Mouse (Mus musculus) heart, postnatal 0 days (tissue): Measurements from ENCODE around the gene Mpst. TPM values are rescaled to one million over a fixed set of nuclear protein-coding genes. Genes with fewer than 3 reads are reported as not detected.

Source experiments
- ATAC-seq: fragments of 200-750 bp; cut with Nextera tagmentation; 2 replicates; pipeline ENCODE4 v1.8.0; 2017; ENCODE audit warnings: low read depth, moderate number of reproducible peaks, moderate library complexity; ENCODE audit not compliant: insufficient read depth
- DNase-seq: peaks from one replicate; pipeline ENCODE4 v3.0.0-alpha.2; 2016; ENCODE audit warnings: low spot score
- H3K27ac ChIP-seq: fragments of 300-500 bp; sonication (generic); 2 replicates; pipeline ENCODE4 v1.5.1; 2014; ENCODE audit warnings: low read depth, mild to moderate bottlenecking
- H3K27me3 ChIP-seq: fragments of 300-500 bp; sonication (generic); 2 replicates; pipeline ENCODE4 v1.6.1; 2014; ENCODE audit warnings: low read length, mixed read lengths; ENCODE audit not compliant: control insufficient read depth, insufficient read depth
- H3K36me3 ChIP-seq: fragments of 300-500 bp; sonication (generic); replicated peaks from 2 replicates; pipeline ENCODE4 v1.6.1; 2014; ENCODE audit warnings: low read length, mixed read lengths; ENCODE audit not compliant: control insufficient read depth, insufficient read depth
- H3K4me1 ChIP-seq: fragments of 300-500 bp; sonication (generic); 2 replicates; pipeline ENCODE4 v1.6.1; 2014; ENCODE audit warnings: antibody characterized with exemption; ENCODE audit not compliant: control insufficient read depth, insufficient read depth
- H3K4me2 ChIP-seq: fragments of 300-500 bp; sonication (generic); 2 replicates; pipeline ENCODE4 v1.6.1; 2014; ENCODE audit warnings: low read depth, mild to moderate bottlenecking, low read length, moderate library complexity
- H3K4me3 ChIP-seq: fragments of 300-500 bp; sonication (generic); 2 replicates; pipeline ENCODE4 v1.5.1; 2014; ENCODE audit warnings: low read depth, low read length
- H3K9ac ChIP-seq: fragments of 300-500 bp; sonication (generic); replicated peaks from 2 replicates; pipeline ENCODE4 v1.6.1; 2014; ENCODE audit warnings: low read depth, low read length, mixed read lengths
- H3K9me3 ChIP-seq: fragments of 300-500 bp; sonication (generic); replicated peaks from 2 replicates; pipeline ENCODE4 v1.6.1; 2016; ENCODE audit warnings: low read length; ENCODE audit not compliant: control insufficient read depth
- CTCF ChIP-seq: IDR thresholded peaks from 2 replicates; pipeline ENCODE4 v1.5.1; 2016; ENCODE audit warnings: antibody characterized with exemption, control low read depth, low read depth
- EP300 ChIP-seq: IDR thresholded peaks from 2 replicates; pipeline ENCODE4 v1.6.1; 2016; ENCODE audit warnings: antibody characterized with exemption, low read depth
- WGBS: fragments of 180-500 bp; shearing (Covaris S2); extraction: QIAGEN DNeasy Blood & Tissue Kit; methylation state at CpG from one replicate; pipeline ENCODE4 v1.1.7; 2014; 5-methylcytosine and 5-hydroxymethylcytosine counted together
- polyA plus RNA-seq: library from polyadenylated mRNA; unstranded; fragments of >200 nt; fragmentation: Nextera tagmentation; extraction: Ambion mirVana; gene quantifications from 2 replicates; pipeline ENCODE4 v1.2.1, GENCODE M21; 2015
- total RNA-seq: library from RNA; depleted of rRNA; stranded (reverse); fragments of >200 nt; gene quantifications from 2 replicates; pipeline ENCODE4 v1.2.3, GENCODE M21; 2014; ENCODE audit warnings: low replicate concordance

Mpst gene
- total and polyA plus RNA-seq, 2 experiments from 2014 or later, result 1.2 to 52.2 TPM

DNA sequence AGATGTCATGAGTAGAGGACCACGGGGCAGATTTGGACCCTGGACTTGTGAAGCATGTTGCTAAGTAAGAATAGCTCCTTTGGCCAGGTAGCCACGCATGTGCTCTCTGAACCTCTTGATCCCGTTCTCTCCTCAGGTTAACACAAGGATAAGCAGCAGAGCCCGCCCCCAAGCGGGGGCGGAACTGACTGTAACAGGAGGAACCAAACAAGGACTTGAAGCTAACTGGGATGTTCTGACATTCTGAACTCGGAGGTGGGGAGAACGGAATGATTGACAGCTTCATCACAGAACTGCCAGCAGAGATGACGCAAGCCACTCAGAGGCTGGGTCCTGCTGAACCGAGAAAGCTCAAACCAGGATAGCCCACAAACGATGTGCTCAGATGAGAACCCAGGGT is 18.3 kb downstream of the Mpst start:
- H3K4me3 ChIP-seq, result no peak overlapping the region
- no peak overlapping the region for H3K27ac ChIP-seq
- H3K27me3 ChIP-seq, result peaks cover 23% of the 10 kb centered on the region
- 15% methylated on average over 11 of the region's 11 CpGs for WGBS
- TF ChIP-seq CTCF (no peak), EP300 (no peak)
- DNase-seq, result no peak
- H3K9ac ChIP-seq, result no peak overlapping the region
- no peaks in the 10 kb centered on the region for H3K36me3 ChIP-seq
- H3K4me2 ChIP-seq, result no peak overlapping the region
- H3K9me3 ChIP-seq, result no peaks in the 10 kb centered on the region
- no peaks in the 10 kb centered on the region for H3K4me1 ChIP-seq
- no peak for ATAC-seq

DNA sequence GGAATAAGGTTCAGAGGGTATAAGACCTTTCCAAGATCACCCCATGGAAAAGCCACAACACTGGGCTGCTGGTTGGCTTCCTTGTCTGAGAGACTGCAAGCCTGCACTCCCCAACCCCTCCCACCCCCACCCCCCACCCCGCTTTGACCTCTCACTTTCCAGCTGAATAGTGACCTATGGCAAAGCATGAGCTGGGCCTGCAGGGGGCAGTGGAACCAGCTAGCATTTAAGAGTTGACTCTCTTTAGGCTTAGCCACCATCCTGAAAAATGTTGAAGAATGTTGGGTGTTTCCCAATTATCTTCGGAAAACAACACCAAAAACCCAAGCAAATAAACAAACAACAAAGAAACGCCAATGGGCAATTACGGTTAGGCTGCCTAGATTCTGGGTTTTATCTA is 19.0 kb downstream of the Mpst start:
- H3K4me2 ChIP-seq, result no peak overlapping the region
- no peak overlapping the region for H3K4me3 ChIP-seq
- H3K4me1 ChIP-seq, result no peaks in the 10 kb centered on the region
- no peaks in the 10 kb centered on the region for H3K9me3 ChIP-seq
- TF ChIP-seq EP300 (no peak), CTCF (no peak)
- no peak overlapping the region for H3K9ac ChIP-seq
- 54% methylated on average over 4 of the region's 4 CpGs for WGBS
- no peak for ATAC-seq
- H3K27me3 ChIP-seq, result peaks cover 23% of the 10 kb centered on the region
- DNase-seq, result no peak
- no peak overlapping the region for H3K27ac ChIP-seq
- no peaks in the 10 kb centered on the region for H3K36me3 ChIP-seq

DNA sequence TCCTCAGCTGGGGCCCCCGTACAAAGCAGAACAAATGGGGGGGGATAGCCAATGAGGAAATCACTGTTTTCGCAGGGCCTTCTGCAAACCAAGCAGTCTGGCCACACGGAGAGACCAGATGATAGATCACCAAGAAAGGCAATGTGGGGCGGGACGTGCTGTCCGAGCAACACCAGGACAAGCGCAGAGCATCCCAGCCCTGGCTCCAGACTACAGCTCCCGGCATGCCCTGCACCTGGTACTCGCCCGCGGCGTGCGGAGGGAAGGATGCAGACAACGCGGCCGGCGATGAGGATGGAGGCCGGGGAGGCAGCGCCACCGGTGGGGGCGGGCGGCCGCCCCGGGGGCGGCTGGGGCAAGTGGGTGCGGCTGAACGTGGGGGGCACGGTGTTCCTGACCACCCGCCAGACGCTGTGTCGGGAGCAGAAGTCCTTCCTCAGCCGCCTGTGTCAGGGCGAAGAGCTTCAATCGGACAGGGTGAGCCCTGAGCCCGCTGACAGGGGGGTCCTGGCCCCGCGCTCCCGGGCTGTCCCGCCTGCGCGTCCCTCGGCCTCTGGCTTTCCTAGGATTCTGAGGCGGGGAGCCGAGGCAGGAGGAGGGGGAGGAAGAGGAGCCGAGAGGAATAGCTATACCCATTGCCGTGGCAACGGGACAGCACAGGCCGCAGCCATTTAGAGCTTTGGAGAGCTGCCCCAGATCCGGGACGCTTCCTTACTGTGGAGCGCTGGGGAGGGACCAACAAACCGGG is 22.3 kb downstream of the Mpst start, which contains the start of gene Kctd17:
TSS of gene Kctd17 (plus strand) at position 174 of the 748 bp plus-strand sequence.
- H3K9me3 ChIP-seq, result no peaks in the 10 kb centered on the region
- H3K4me3 ChIP-seq, result peak within 1 kb of the TSS; percentile 58
- H3K27ac ChIP-seq, result peak within 1 kb of the TSS; percentile 75
- TF ChIP-seq CTCF (no peak), EP300 (no peak; the same call in 1 of the 2 replicates)
- peak; percentile 72 for ATAC-seq
- DNase-seq, result peak; percentile 32
- peaks cover 5% of the 10 kb centered on the region; the same call in 1 of the 2 replicates for H3K36me3 ChIP-seq
- peak within 1 kb of the TSS; percentile 72 for H3K4me2 ChIP-seq
- peaks cover 18% of the 10 kb centered on the region for H3K27me3 ChIP-seq
- WGBS, result 2% methylated on average over 47 of the region's 52 CpGs
- H3K9ac ChIP-seq, result peak within 1 kb of the TSS; percentile 55
- H3K4me1 ChIP-seq, result no peaks in the 10 kb centered on the region

DNA sequence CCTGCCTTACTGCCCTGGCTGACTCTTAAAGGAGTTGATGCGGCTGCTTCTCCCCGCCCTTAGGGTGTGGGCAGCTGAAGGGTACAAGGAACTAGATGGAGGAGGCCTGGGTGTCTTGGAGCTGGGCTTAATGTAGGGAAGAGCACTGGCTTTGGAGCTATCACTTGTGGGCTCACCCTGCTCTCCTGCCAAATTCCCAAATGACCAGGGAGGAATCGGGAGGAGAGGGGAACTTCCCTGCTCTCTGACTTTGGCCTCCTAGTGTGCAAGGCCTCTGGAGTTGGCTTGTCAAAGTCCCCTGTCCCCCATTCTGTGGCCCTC is 22.9 kb downstream of the Mpst start:
- peak overlapping the region; percentile 55 for H3K9ac ChIP-seq
- ATAC-seq (no peak), DNase-seq (no peak)
- H3K27me3 ChIP-seq, result peaks cover 18% of the 10 kb centered on the region
- peak overlapping the region; percentile 72 for H3K4me2 ChIP-seq
- TF ChIP-seq CTCF (no peak), EP300 (no peak)
- no peaks in the 10 kb centered on the region for H3K4me1 ChIP-seq
- peaks cover 5% of the 10 kb centered on the region for H3K36me3 ChIP-seq
- peak overlapping the region; percentile 58 for H3K4me3 ChIP-seq
- H3K9me3 ChIP-seq, result no peaks in the 10 kb centered on the region
- WGBS, result 28% methylated on average over 3 of the region's 3 CpGs
- H3K27ac ChIP-seq, result peak overlapping the region; percentile 75

DNA sequence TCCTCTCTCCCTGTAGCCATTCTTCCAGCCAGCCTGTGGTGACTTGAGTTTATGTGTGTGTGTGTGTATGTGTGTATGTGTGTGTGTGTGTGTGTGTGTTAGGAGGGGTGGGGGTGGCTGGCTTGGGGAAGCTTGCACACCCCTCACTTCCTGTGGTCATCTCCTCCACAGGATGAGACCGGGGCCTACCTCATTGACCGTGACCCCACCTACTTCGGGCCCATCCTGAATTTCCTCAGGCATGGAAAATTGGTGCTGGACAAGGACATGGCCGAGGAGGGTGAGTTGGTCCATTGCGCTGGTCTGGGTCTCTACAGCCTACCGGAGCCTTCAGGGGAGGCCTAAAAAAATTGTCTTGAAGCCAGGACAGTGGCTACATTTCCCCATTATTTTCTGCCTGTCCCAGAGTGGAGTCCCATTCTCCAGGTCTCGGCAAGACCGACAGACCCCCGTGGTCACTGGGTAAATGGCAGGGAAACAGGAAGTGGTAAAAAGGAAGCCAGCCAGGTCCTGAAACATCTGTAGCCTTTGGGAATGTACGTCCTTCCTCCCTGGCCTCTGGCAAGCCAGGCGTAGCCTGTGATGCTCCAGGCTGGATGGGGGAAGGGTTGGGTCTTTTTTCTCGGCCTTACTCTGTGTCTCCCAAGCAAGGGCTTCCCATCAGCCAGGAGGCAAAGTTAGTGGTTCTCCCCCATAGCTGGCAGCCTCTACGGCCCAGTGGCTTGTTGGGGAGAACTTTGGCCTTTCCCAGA is 23.8 kb downstream of the Mpst start:
- 0 out of 2 replicates have a peak overlapping the region, but pooled peaks have one; percentile 55 for H3K9ac ChIP-seq
- ATAC-seq, result peak; percentile 34
- peaks cover 5% of the 10 kb centered on the region for H3K36me3 ChIP-seq
- no peaks in the 10 kb centered on the region for H3K4me1 ChIP-seq
- peak overlapping the region; percentile 72 for H3K4me2 ChIP-seq
- DNase-seq, result no peak
- WGBS, result 64% methylated on average over 13 of the region's 13 CpGs
- H3K27ac ChIP-seq, result peak overlapping the region; percentile 75
- 0 out of 2 replicates have a peak, but pooled peaks have one; percentile 11 for TF ChIP-seq EP300
- TF ChIP-seq CTCF, result no peak
- peaks cover 14% of the 10 kb centered on the region for H3K27me3 ChIP-seq
- no peak overlapping the region for H3K4me3 ChIP-seq
- H3K9me3 ChIP-seq, result no peaks in the 10 kb centered on the region
